Mouse (Mus musculus): ENCODE data around the gene Ppib.
A peak's percentile ranks its signal among the peaks of the same experiment; 100 is the strongest.

Gene Ppib

DNA sequence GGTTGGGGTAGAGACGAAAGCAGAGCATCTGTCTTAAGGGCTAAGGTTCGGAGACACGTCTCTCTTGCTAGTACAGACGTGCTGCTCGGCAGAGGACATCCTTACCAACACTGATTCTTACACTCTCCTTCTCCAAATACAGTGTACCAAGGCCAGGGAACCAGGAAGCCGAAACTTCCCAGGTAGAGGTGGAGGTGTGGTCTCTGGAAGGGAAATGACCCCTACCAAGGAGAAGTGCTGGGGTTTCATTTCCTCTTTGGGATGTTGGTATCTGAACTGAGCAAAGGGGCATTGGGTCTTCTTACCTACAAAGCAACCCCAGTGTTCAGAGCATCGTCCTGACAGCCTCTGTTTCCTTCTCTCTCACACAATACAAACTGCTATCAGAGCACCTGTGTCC is 12.7 kb downstream of the Ppib start:
- DNase-seq (ENCODE audit: low spot score in 2 of 2), result no peak

DNA sequence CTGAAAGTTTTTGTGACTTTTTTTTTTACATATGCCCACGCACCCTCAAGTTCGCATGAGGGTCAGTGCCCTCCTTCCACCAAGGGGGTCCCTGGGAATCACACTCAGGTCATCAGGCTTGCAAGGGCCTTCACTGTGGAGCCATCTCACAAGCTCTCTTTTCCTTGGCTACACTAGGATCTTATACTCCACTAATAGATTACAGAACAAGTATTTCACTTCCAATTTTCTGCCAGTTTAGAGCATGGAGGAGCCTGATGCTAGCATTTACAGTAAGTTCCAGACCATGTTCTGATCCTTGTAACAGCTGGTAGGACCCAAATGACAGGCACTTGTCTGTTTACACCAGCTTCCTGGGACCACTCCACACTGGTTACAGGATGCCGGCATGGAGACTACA is 18.1 kb downstream of the Ppib start:
- DNase-seq (ENCODE audit: low spot score in 2 of 2), result no peak

GRCm38 (mm10) chr9:66078493-66078892 is 18.5 kb downstream of the Ppib start:
- DNase-seq (ENCODE audit: low spot score in 2 of 2), result no peak

DNA sequence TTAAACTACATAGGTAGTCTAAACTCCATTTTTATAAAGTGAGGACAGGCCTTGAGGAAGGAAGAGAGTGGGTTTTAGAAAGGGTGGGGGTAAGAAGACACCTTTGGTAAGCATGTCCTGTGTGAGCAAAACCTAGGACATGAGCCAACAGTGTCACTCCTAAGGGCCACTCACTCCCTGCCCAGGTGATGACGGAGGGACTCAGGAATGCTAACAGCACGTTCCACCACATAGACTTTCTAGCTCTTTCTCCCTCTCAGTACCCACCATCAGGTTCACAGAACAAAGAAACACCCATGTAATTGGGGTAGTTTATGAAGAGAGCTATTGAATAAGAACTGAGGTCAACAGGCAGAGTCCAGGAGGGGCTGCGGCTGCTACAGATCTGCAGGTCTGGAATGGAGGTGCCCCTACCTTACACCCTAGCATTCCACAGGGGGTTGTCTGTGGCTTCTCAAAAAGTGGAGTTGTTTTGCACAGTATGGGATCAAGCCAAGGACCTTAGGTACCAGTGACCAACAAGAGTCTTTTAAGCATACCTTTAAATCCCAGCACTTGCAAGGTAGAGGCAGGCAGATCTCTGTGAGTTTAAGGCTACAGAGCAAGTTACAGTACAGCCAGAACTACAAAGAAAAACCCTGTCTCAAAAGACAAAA is 20.9 kb downstream of the Ppib start:
- no peak for DNase-seq (ENCODE audit: low spot score in 2 of 2)

GRCm38 (mm10) chr9:66081999-66082398 is 22.0 kb downstream of the Ppib start:
- DNase-seq (ENCODE audit: low spot score in 2 of 2), result no peak

DNA sequence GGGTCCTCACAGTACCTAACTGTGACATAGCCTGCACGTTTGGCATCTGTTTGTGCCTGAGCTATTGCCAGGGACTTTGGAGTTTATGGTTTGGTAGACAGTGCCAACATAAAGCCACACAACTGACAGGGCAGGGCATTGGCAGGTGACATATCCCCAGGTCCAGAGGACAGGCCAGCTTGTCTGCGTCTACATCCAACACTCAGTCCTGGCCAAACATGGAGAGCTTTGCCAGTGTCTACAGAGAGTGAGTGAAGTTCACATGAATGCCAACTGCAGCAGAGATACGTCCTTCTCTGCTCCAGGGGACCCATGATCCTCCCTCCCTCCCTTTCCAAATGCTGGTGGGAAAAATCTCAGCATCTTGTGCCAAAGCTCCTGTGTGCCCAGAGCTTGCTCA is 24.1 kb downstream of the Ppib start:
- DNase-seq (ENCODE audit: low spot score in 2 of 2), result no peak

DNA sequence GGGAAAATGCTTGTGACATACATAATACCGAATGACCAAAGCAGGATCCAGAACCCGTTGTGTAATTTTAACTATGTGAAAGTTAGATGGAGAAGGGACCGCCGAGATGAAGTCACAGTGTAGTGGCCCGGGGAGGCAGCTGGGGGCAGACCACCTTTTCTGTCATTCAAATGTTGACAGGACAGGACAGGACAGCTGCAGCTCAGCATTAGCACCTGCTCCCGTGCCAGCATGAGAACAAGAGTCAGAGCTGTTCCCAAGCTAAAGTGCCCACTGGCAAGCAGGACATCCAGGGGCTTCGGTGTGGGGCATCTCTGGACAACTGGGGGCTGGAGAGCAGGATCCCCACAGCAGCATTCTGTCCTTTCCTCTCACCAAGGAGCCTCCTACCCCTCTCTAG is 27.0 kb downstream of the Ppib start:
- no peak for DNase-seq (ENCODE audit: low spot score in 2 of 2)

DNA sequence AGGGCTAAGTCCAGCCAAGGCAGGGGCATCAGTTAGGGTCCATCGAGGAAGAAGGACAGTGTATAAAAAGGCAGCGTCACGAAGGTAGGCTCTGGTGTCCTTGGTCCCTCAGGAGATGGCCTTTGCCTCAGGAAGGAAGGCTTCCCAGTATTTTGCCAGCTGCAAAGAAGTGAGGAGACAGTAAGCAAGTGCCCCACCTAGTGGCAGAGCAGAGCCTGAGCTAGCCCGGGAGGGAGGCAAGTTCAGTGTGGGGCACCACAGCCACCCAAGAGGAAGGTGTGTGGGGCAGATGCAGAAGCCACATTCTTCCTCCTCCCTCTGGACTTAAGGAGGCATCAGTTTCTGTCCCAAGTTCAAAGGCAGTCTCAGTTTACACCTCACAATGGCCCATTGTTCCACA is 28.4 kb downstream of the Ppib start:
- DNase-seq (ENCODE audit: low spot score in 2 of 2), result no peak

DNA sequence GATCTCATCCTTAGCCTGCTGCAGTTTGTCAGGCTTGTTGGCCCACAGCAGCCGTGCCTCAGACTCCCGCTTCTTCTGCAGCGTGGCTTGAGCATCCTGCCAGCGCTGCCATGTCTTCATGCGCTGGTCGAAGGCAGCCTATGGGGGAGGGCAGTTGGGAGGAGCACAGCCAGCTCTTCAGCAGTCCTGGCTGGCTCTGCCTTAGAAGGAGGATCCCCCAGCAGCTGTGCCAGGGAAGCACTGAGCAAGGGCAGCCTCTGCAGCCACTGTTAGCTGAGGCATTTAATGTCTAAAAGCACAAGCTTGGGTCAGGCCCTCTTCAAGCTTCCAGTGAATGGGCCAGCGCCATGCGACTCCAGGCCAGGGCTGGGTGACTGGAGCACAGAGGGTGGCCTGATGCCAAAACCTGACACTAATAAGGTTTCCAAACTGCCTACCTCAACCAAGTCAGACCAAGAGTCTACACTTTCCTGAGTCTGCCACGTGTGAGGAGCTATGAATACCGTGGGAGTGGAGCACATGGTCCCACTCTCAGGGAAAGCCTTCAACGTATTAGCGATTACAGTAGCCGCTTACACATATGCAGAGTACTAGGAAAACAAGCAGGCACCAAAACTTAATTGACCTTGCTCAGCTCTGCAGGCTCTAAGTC is 30.7 kb downstream of the Ppib start:
- no peak for DNase-seq (ENCODE audit: low spot score in 2 of 2)

- no peak for DNase-seq (ENCODE audit: low spot score in 2 of 2)
These were observed 31.6 kb downstream of the Ppib start for GRCm38 (mm10) chr9:66091327-66092231.

DNA sequence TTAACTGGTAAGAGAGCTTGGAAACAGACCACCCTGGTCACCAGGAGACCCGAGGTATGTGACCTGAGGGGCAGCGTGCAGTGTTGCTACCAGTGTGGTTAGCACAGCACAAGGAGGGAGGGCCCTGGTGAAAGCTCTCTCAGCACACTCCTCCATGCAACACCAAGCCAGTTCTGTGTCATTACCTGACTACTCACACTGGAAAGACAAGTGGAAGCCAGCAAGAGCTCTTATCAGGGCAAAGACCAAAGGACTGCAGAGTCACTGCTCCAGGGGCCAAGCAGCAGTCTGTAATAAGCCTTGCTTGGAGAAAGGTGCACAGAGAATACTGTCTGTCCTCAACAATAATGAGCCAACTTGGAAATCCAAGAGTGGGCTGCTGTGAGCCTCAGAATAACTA is 32.6 kb downstream of the Ppib start:
- no peak for DNase-seq (ENCODE audit: low spot score in 2 of 2)

DNA sequence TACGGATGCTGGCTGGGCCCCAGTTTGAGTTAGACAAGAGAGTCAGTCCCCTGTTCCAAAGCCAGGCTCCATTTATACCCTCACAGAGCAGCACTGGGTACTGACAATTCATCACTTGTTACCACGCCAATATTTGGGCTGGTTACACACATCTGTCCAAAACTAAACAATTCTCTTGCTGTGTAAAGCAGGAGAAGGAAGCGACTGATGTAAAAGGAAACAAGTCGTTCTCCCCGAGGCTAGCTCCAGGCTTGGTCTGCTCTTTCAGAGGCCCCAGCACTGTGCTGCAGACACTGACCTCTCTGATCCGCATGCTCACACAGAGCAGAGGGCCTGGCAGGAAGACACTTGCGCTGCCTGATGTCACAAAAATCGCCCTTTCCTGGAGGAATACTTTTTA is 41.6 kb downstream of the Ppib start:
- peak in 1 of 2 experiments; percentile 29 for DNase-seq (ENCODE audit: low spot score in 2 of 2)

- no peak for DNase-seq (ENCODE audit: low spot score in 2 of 2)
These were observed 42.6 kb downstream of the Ppib start for GRCm38 (mm10) chr9:66102668-66103067.

DNA sequence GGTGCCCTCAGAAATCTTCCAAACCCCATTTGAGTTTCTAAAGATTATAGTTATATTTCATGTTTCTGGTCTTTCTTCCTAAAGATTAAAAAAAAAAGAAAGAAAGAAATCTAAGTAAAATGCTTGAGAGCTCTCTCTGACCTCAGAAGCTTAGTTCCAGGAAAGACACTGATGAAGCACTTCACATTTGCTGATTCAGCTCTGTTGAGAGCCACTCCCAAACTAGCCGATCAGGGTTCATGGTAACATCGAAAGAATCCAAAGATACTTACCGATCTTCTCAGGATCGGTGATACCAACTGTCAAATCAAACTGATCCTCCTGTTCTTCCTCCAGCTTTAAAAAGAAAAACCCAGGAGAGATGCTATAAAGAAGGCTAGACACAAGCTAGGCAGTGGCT is 44.6 kb downstream of the Ppib start:
- no peak for DNase-seq (ENCODE audit: low spot score in 2 of 2)

GRCm38 (mm10) chr9:66105168-66105567 is 45.1 kb downstream of the Ppib start:
- no peak for DNase-seq (ENCODE audit: low spot score in 2 of 2)

- no peak for DNase-seq (ENCODE audit: low spot score in 2 of 2)
These were observed 49.6 kb downstream of the Ppib start for GRCm38 (mm10) chr9:66109574-66109973.

- no peak for DNase-seq (ENCODE audit: low spot score in 2 of 2)
These were observed 50.1 kb downstream of the Ppib start for GRCm38 (mm10) chr9:66110126-66110525.

DNA sequence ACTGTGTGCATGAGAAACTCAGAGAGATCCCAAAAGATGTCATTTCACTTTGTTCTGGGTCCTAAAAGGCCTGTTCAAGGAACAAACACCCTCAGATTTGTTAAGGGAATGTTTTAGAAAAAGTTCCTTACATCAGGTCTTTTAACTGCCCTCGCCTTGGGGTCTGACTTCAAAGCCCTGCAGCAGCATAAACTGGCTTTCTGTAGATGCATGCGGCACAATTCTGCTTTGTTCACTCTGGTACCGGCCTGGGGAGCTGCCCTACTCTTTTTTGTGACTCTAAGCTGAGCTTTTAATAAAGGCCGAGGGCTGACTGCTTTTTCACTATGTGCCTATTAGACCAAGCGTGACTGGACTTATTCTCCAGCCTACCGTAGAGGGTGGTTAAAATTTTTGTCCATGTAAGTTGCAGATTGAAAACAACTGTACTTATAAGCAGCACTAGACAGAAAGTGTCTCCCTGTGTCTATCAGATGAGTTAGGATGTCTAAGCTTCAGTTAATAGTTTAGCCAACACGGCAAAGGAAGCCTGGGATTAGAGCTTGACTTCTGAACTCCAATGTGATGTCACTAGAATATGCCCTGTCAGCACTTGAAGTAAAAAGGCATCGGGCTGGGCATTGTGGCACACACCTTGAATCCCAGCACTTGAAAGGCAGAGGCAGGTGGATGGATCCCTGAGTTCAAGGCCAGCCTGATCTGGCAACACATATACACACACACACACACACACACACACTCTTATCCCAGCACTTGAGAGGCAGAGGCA is 50.8 kb downstream of the Ppib start:
- no peak for DNase-seq (ENCODE audit: low spot score in 2 of 2)

GRCm38 (mm10) chr9:66114341-66114740 is 54.3 kb downstream of the Ppib start:
- no peak for DNase-seq (ENCODE audit: low spot score in 2 of 2)

Measured in frontal cortex, postnatal 14 days (tissue).